In the genomic region with DNA sequence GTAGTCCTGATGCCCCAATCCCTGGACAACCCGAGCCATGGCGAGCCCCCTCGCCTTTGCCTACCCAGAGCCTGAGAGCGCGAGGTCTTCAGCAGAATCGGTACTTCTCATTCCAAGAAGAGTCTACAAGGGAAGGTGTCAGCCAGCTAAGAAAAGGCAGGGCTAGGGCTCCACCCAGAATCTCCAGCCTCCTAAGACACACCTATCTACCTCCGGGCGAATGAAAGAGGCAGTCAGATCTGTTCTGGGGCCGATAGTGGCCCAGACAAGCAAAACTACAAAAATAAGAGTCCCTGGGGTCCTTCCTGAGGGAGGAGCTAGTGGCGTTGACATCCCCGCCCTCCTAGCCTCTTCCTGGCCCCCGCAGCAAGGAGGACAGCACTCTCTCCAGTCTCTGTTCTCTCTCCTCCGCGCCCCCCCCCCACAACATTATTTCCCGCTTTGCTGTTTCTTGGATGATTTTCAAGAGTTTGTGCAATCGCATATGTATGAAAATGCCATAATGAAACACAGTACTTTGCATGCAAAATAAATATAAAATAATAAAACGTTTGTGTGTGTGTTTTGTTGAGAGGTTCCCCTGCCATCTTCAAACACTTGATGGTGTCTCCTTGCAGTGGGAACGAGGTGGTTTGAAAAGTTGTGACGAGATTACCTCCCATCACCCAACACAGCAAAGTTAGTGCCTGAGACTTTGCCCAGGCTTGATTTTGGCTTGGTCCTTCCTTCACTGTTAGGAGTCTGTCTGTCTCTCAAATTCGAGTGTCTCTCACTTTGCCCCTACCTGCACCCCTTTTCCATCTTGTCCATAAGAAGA, we compare ENCODE assay signal across 8 mouse cellular contexts. TPM values are rescaled to one million over a fixed set of nuclear protein-coding genes. Genes with fewer than 3 reads are reported as not detected.
DNase-seq lines count a peak whose midpoint lies in the region; ATAC-seq and TF ChIP-seq lines count a peak whose summit lies in the region.

No protein-coding gene starts in this region.

- H3K9me3 ChIP-seq in forebrain, embryonic 16.5 days (ENCODE audit: control insufficient read depth, low read length) = no peaks in the 10 kb centered on the region
- no peaks in the 10 kb centered on the region for H3K9me3 ChIP-seq in intestine, embryonic 16.5 days (ENCODE audit: control insufficient read depth, low read length)

- H3K9ac ChIP-seq in forebrain, embryonic 16.5 days (replicated peaks; ENCODE audit: low read depth, low read length) = peak overlapping the region; percentile 23; the same call in 1 of the 2 replicates
- H3K9ac ChIP-seq in intestine, embryonic 16.5 days (ENCODE audit: low read depth, low read length) = peak overlapping the region; percentile 80

- WGBS in forebrain, embryonic 16.5 days = 5% methylated on average over 20 of the region's 20 CpGs
- 6% methylated on average over 19 of the region's 20 CpGs for WGBS in intestine, embryonic 16.5 days

- ATAC-seq in forebrain, embryonic 16.5 days = 0 out of 2 replicates have a peak, but pooled peaks have one; percentile 16
- peak; percentile 51 for ATAC-seq in intestine, embryonic 16.5 days

- no peaks in the 10 kb centered on the region for H3K27me3 ChIP-seq in C2C12 (ENCODE audit: control insufficient read depth, insufficient read depth, insufficient read length)
- H3K27me3 ChIP-seq in forebrain, embryonic 16.5 days (replicated peaks; ENCODE audit: control insufficient read depth, insufficient read depth, low read length) = 0 out of 2 replicates have a peak, but pooled peaks cover 6% of the 10 kb centered on the region
- no peaks in the 10 kb centered on the region for H3K27me3 ChIP-seq in intestine, embryonic 16.5 days (replicated peaks; ENCODE audit: control insufficient read depth, insufficient read depth, low read length)

- H3K36me3 ChIP-seq in C2C12 (ENCODE audit: control insufficient read depth, insufficient read depth) = no peaks in the 10 kb centered on the region
- no peaks in the 10 kb centered on the region for H3K36me3 ChIP-seq in forebrain, embryonic 16.5 days (ENCODE audit: control insufficient read depth, insufficient read depth)
- no peaks in the 10 kb centered on the region for H3K36me3 ChIP-seq in intestine, embryonic 16.5 days (ENCODE audit: control insufficient read depth, insufficient read depth, low read length)

- DNase-seq in adipocyte (ENCODE audit: low spot score) = peak; percentile 66
- DNase-seq in lung, postnatal 36 days = peak; percentile 67
- peak; percentile 55 to 68 for DNase-seq in spleen, postnatal 10 days (ENCODE audit: low spot score in 2 of 2)
- no peak for DNase-seq in frontal cortex, adult 2 months (ENCODE audit: extremely low spot score in 1 of 2, low spot score in 1 of 2)
- DNase-seq in cerebellum, adult 9-11 months = no peak

- H3K79me3 ChIP-seq in C2C12 (ENCODE audit: low read depth) = peaks cover 29% of the 10 kb centered on the region

- no peak for TF ChIP-seq CTCF in C2C12 (IDR thresholded peaks at IDR 0.05; ENCODE audit: control insufficient read depth, insufficient read depth, insufficient read length)

- peak overlapping the region; percentile 91 for H3ac ChIP-seq in C2C12 (ENCODE audit: control insufficient read depth, insufficient read length, low read depth)

- H3K27ac ChIP-seq in forebrain, embryonic 16.5 days (ENCODE audit: low read length) = no peak overlapping the region
- H3K27ac ChIP-seq in intestine, embryonic 16.5 days (ENCODE audit: low read length) = peak overlapping the region; percentile 76

- H3K4me2 ChIP-seq in forebrain, embryonic 16.5 days (ENCODE audit: low read length) = peak overlapping the region; percentile 91
- H3K4me2 ChIP-seq in intestine, embryonic 16.5 days (ENCODE audit: low read depth, low read length) = peak overlapping the region; percentile 96

- peaks cover 52% of the 10 kb centered on the region for H3K79me2 ChIP-seq in C2C12 (ENCODE audit: control insufficient read depth, insufficient read depth)

- peak overlapping the region; percentile 50 for H3K4me3 ChIP-seq in C2C12 (ENCODE audit: insufficient read depth, poor library complexity, severe bottlenecking)
- peak overlapping the region; percentile 55 for H3K4me3 ChIP-seq in forebrain, embryonic 16.5 days (replicated peaks; ENCODE audit: low read length)
- peak overlapping the region; percentile 61 for H3K4me3 ChIP-seq in intestine, embryonic 16.5 days (ENCODE audit: low read length)

- H3K4me1 ChIP-seq in forebrain, embryonic 16.5 days (replicated peaks; ENCODE audit: control insufficient read depth, insufficient read depth, low read length) = peaks cover 19% of the 10 kb centered on the region
- H3K4me1 ChIP-seq in intestine, embryonic 16.5 days (ENCODE audit: control insufficient read depth, insufficient read depth, low read length) = peaks cover 12% of the 10 kb centered on the region

TF ChIP-seq in C2C12, 6 proteins besides CTCF, POLR2A, EP300 and RAD21:
- TF ChIP-seq CEBPB (IDR thresholded peaks at IDR 0.05; ENCODE audit: low read depth) (peak; percentile 68), MYOD1 (IDR thresholded peaks at IDR 0.05; ENCODE audit: control insufficient read depth, insufficient read length, low read depth) (no peak)

RNA-seq across cellular contexts. Expression of gene Ggta1, which starts 1.7 kb away (rescaled TPM):
- 7.1 TPM for polyA plus RNA-seq in C2C12 (2012; fragmentation: generic; extraction: Trizol)
- 4.1 and 6.5 TPM in 2 replicates for polyA plus RNA-seq in forebrain, embryonic 16.5 days (2015; fragmentation: Nextera tagmentation; extraction: Ambion mirVana)
- 13.9 and 14.6 TPM in 2 replicates for polyA plus RNA-seq in intestine, embryonic 16.5 days (2015; fragmentation: Nextera tagmentation; extraction: Ambion mirVana)
- polyA plus RNA-seq in frontal cortex, adult 2 months (2012; rRNA removed) = 3.8 TPM in 2 replicates

Comparison
In these comparisons a context has a peak if more than half of its experiments do, and no peak if none do; other contexts are left out.
1. DNase-seq: peak in adipocyte (single experiment), lung, postnatal 36 days (single experiment) and spleen, postnatal 10 days (2 of 2); none in frontal cortex, adult 2 months (0 of 2) and cerebellum, adult 9-11 months (single experiment).
2. Peak in every context shown above with its lines, with median percentiles within 50 percentile points of each other: H3K4me3 ChIP-seq.